Mouse (Mus musculus): ENCODE data around the gene Fry. TPM values are rescaled to one million over a fixed set of nuclear protein-coding genes. Genes with fewer than 3 reads are reported as not detected.

The Fry gene
- polyA plus RNA-seq, 1 experiment from 2014 or later: 22.4 TPM

- no peak for ATAC-seq (ENCODE audit: low FRiP score)
- H3K4me3 ChIP-seq (ENCODE audit: low read depth, low read length): no peak overlapping the region
- no peak overlapping the region for H3K9ac ChIP-seq (ENCODE audit: low read depth, low read length)
- no peaks in the 10 kb centered on the region for H3K27me3 ChIP-seq (ENCODE audit: control insufficient read depth, insufficient read depth, low read length)
- no peaks in the 10 kb centered on the region for H3K9me3 ChIP-seq (ENCODE audit: control insufficient read depth, low read length)
- no peak overlapping the region for H3K27ac ChIP-seq (ENCODE audit: low read depth, low read length)
- no peak for DNase-seq (ENCODE audit: low spot score)
- no peak overlapping the region for H3K4me2 ChIP-seq (replicated peaks; ENCODE audit: low read depth, low read length)
- no peaks in the 10 kb centered on the region for H3K4me1 ChIP-seq (replicated peaks; ENCODE audit: control insufficient read depth, insufficient read depth, low read length)
- H3K36me3 ChIP-seq (ENCODE audit: control insufficient read depth, insufficient read depth, low read length): no peaks in the 10 kb centered on the region
- WGBS: 86% methylated on average over 4 of the region's 4 CpGs
Measured at GRCm38 (mm10) chr5:150270468-150270867, 152.0 kb downstream of the Fry start.

GRCm38 (mm10) chr5:150272173-150272572, 153.7 kb downstream of the Fry start:
- WGBS: 86% methylated on average over 9 of the region's 9 CpGs
- ATAC-seq (ENCODE audit: low FRiP score): no peak

GRCm38 (mm10) chr5:150275314-150275713, 156.9 kb downstream of the Fry start:
- DNase-seq (ENCODE audit: low spot score) (no peak), ATAC-seq (ENCODE audit: low FRiP score) (no peak)
- H3K9me3 ChIP-seq (ENCODE audit: control insufficient read depth, low read length): no peaks in the 10 kb centered on the region
- H3K36me3 ChIP-seq (ENCODE audit: control insufficient read depth, insufficient read depth, low read length): no peaks in the 10 kb centered on the region
- H3K9ac ChIP-seq (ENCODE audit: low read depth, low read length): no peak overlapping the region
- no peaks in the 10 kb centered on the region for H3K4me1 ChIP-seq (replicated peaks; ENCODE audit: control insufficient read depth, insufficient read depth, low read length)
- no peak overlapping the region for H3K4me3 ChIP-seq (ENCODE audit: low read depth, low read length)
- H3K4me2 ChIP-seq (replicated peaks; ENCODE audit: low read depth, low read length): no peak overlapping the region
- 94% methylated on average over 6 of the region's 6 CpGs for WGBS
- no peaks in the 10 kb centered on the region for H3K27me3 ChIP-seq (ENCODE audit: control insufficient read depth, insufficient read depth, low read length)
- H3K27ac ChIP-seq (ENCODE audit: low read depth, low read length): no peak overlapping the region

More at GRCm38 (mm10) chr5:150272173-150272572, 153.7 kb downstream of the Fry start:
- no peaks in the 10 kb centered on the region for H3K27me3 ChIP-seq (ENCODE audit: control insufficient read depth, insufficient read depth, low read length)
- no peaks in the 10 kb centered on the region for H3K4me1 ChIP-seq (replicated peaks; ENCODE audit: control insufficient read depth, insufficient read depth, low read length)
- H3K9ac ChIP-seq (ENCODE audit: low read depth, low read length): no peak overlapping the region
- H3K4me3 ChIP-seq (ENCODE audit: low read depth, low read length): no peak overlapping the region
- no peaks in the 10 kb centered on the region for H3K36me3 ChIP-seq (ENCODE audit: control insufficient read depth, insufficient read depth, low read length)
- H3K27ac ChIP-seq (ENCODE audit: low read depth, low read length): no peak overlapping the region
- no peak overlapping the region for H3K4me2 ChIP-seq (replicated peaks; ENCODE audit: low read depth, low read length)
- H3K9me3 ChIP-seq (ENCODE audit: control insufficient read depth, low read length): no peaks in the 10 kb centered on the region
- no peak for DNase-seq (ENCODE audit: low spot score)

- ATAC-seq (ENCODE audit: low FRiP score) (no peak), DNase-seq (ENCODE audit: low spot score) (no peak)
- Histone ChIP-seq H3K9ac (ENCODE audit: low read depth, low read length) (no peak overlapping the region), H3K27ac (ENCODE audit: low read depth, low read length) (no peak overlapping the region), H3K9me3 (ENCODE audit: control insufficient read depth, low read length) (no peaks in the 10 kb centered on the region), H3K27me3 (ENCODE audit: control insufficient read depth, insufficient read depth, low read length) (no peaks in the 10 kb centered on the region), H3K4me3 (ENCODE audit: low read depth, low read length) (no peak overlapping the region), H3K36me3 (ENCODE audit: control insufficient read depth, insufficient read depth, low read length) (no peaks in the 10 kb centered on the region), H3K4me1 (replicated peaks; ENCODE audit: control insufficient read depth, insufficient read depth, low read length) (no peaks in the 10 kb centered on the region), H3K4me2 (replicated peaks; ENCODE audit: low read depth, low read length) (no peak overlapping the region)
- 88% methylated on average over 4 of the region's 4 CpGs for WGBS
Measured at GRCm38 (mm10) chr5:150276611-150277010, 158.2 kb downstream of the Fry start.

GRCm38 (mm10) chr5:150279387-150279786, 160.9 kb downstream of the Fry start:
- ATAC-seq (ENCODE audit: low FRiP score): no peak
- no peak overlapping the region for H3K9ac ChIP-seq (ENCODE audit: low read depth, low read length)
- H3K36me3 ChIP-seq (ENCODE audit: control insufficient read depth, insufficient read depth, low read length): no peaks in the 10 kb centered on the region
- H3K27ac ChIP-seq (ENCODE audit: low read depth, low read length): no peak overlapping the region
- H3K4me3 ChIP-seq (ENCODE audit: low read depth, low read length): no peak overlapping the region
- no peaks in the 10 kb centered on the region for H3K27me3 ChIP-seq (ENCODE audit: control insufficient read depth, insufficient read depth, low read length)
- no peak overlapping the region for H3K4me2 ChIP-seq (replicated peaks; ENCODE audit: low read depth, low read length)
- 86% methylated on average over 6 of the region's 6 CpGs for WGBS
- no peaks in the 10 kb centered on the region for H3K9me3 ChIP-seq (ENCODE audit: control insufficient read depth, low read length)
- DNase-seq (ENCODE audit: low spot score): no peak
- no peaks in the 10 kb centered on the region for H3K4me1 ChIP-seq (replicated peaks; ENCODE audit: control insufficient read depth, insufficient read depth, low read length)

- H3K27ac ChIP-seq (ENCODE audit: low read depth, low read length): no peak overlapping the region
Measured at GRCm38 (mm10) chr5:150281084-150281483, 162.6 kb downstream of the Fry start.

GRCm38 (mm10) chr5:150282091-150282490, 163.6 kb downstream of the Fry start:
- DNase-seq (ENCODE audit: low spot score) (no peak), ATAC-seq (ENCODE audit: low FRiP score) (no peak)
- H3K27ac ChIP-seq (ENCODE audit: low read depth, low read length): no peak overlapping the region
- no peak overlapping the region for H3K9ac ChIP-seq (ENCODE audit: low read depth, low read length)
- H3K9me3 ChIP-seq (ENCODE audit: control insufficient read depth, low read length): no peaks in the 10 kb centered on the region
- H3K4me1 ChIP-seq (replicated peaks; ENCODE audit: control insufficient read depth, insufficient read depth, low read length): no peaks in the 10 kb centered on the region
- no peak overlapping the region for H3K4me2 ChIP-seq (replicated peaks; ENCODE audit: low read depth, low read length)
- WGBS: 82% methylated on average over 7 of the region's 7 CpGs
- H3K36me3 ChIP-seq (ENCODE audit: control insufficient read depth, insufficient read depth, low read length): no peaks in the 10 kb centered on the region
- H3K27me3 ChIP-seq (ENCODE audit: control insufficient read depth, insufficient read depth, low read length): no peaks in the 10 kb centered on the region
- H3K4me3 ChIP-seq (ENCODE audit: low read depth, low read length): no peak overlapping the region

More at GRCm38 (mm10) chr5:150281084-150281483, 162.6 kb downstream of the Fry start:
- H3K4me1 ChIP-seq (replicated peaks; ENCODE audit: control insufficient read depth, insufficient read depth, low read length): no peaks in the 10 kb centered on the region
- H3K27me3 ChIP-seq (ENCODE audit: control insufficient read depth, insufficient read depth, low read length): no peaks in the 10 kb centered on the region
- H3K9me3 ChIP-seq (ENCODE audit: control insufficient read depth, low read length): no peaks in the 10 kb centered on the region
- no peak overlapping the region for H3K4me3 ChIP-seq (ENCODE audit: low read depth, low read length)
- ATAC-seq (ENCODE audit: low FRiP score) (no peak), DNase-seq (ENCODE audit: low spot score) (no peak)
- WGBS: 82% methylated on average over 2 of the region's 2 CpGs
- no peak overlapping the region for H3K9ac ChIP-seq (ENCODE audit: low read depth, low read length)
- H3K4me2 ChIP-seq (replicated peaks; ENCODE audit: low read depth, low read length): no peak overlapping the region
- no peaks in the 10 kb centered on the region for H3K36me3 ChIP-seq (ENCODE audit: control insufficient read depth, insufficient read depth, low read length)

GRCm38 (mm10) chr5:150287949-150288348, 169.5 kb downstream of the Fry start:
- Histone ChIP-seq H3K27me3 (ENCODE audit: control insufficient read depth, insufficient read depth, low read length) (no peaks in the 10 kb centered on the region), H3K27ac (ENCODE audit: low read depth, low read length) (no peak overlapping the region), H3K4me1 (replicated peaks; ENCODE audit: control insufficient read depth, insufficient read depth, low read length) (0 out of 2 replicates have a peak, but pooled peaks cover 2% of the 10 kb centered on the region), H3K4me3 (ENCODE audit: low read depth, low read length) (no peak overlapping the region), H3K4me2 (replicated peaks; ENCODE audit: low read depth, low read length) (no peak overlapping the region), H3K9ac (ENCODE audit: low read depth, low read length) (no peak overlapping the region), H3K9me3 (ENCODE audit: control insufficient read depth, low read length) (no peaks in the 10 kb centered on the region), H3K36me3 (ENCODE audit: control insufficient read depth, insufficient read depth, low read length) (no peaks in the 10 kb centered on the region)
- ATAC-seq (ENCODE audit: low FRiP score) (no peak), DNase-seq (ENCODE audit: low spot score) (no peak)
- 81% methylated on average over 7 of the region's 7 CpGs for WGBS

GRCm38 (mm10) chr5:150289611-150290010, 171.2 kb downstream of the Fry start:
- H3K36me3 ChIP-seq (ENCODE audit: control insufficient read depth, insufficient read depth, low read length): no peaks in the 10 kb centered on the region
- H3K9me3 ChIP-seq (ENCODE audit: control insufficient read depth, low read length): no peaks in the 10 kb centered on the region
- DNase-seq (ENCODE audit: low spot score): peak; percentile 27
- no peak overlapping the region for H3K4me2 ChIP-seq (replicated peaks; ENCODE audit: low read depth, low read length)
- no peak overlapping the region for H3K4me3 ChIP-seq (ENCODE audit: low read depth, low read length)
- no peak overlapping the region for H3K9ac ChIP-seq (ENCODE audit: low read depth, low read length)
- no peak for ATAC-seq (ENCODE audit: low FRiP score)
- 73% methylated on average over 8 of the region's 8 CpGs for WGBS
- H3K4me1 ChIP-seq (replicated peaks; ENCODE audit: control insufficient read depth, insufficient read depth, low read length): 0 out of 2 replicates have a peak, but pooled peaks cover 2% of the 10 kb centered on the region
- H3K27ac ChIP-seq (ENCODE audit: low read depth, low read length): no peak overlapping the region
- H3K27me3 ChIP-seq (ENCODE audit: control insufficient read depth, insufficient read depth, low read length): no peaks in the 10 kb centered on the region
